Mouse (Mus musculus): ENCODE measurements at regions not wholly inside any gene's neighbourhood (a gene's known extent, or its start where the extent isn't known, plus 50 kb on each side); places are given as distances from the start of the nearest gene placed in this dataset. TPM values are rescaled to one million over a fixed set of nuclear protein-coding genes. Genes with fewer than 3 reads are reported as not detected.

DNA sequence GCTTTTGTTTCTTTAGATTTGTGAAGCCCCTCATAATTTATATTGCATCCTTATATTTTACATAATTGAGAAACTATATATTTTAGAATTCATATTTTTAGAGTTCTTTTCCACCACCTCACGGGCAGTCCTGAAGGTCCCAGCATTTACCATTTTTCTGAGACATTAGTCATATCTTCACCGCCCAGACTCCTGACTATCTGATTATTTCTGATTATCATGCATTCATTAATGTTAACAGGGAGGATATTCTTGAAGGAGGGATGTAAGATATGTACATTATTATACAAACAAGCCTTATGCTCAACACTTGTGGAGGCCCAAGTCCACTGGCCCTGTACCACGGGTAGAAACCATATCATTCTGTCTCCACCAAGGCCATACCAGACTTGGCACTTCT, 743.4 kb downstream of the Hace1 start:
- DNase-seq (ENCODE audit: low spot score in 2 of 2), result no peak

GRCm38 (mm10) chr10:46329052-46329451, 751.4 kb downstream of the Hace1 start:
- no peak for DNase-seq (ENCODE audit: low spot score in 2 of 2)

GRCm38 (mm10) chr10:46331599-46332283, 754.1 kb downstream of the Hace1 start:
- no peak for DNase-seq (ENCODE audit: low spot score in 2 of 2)

DNA sequence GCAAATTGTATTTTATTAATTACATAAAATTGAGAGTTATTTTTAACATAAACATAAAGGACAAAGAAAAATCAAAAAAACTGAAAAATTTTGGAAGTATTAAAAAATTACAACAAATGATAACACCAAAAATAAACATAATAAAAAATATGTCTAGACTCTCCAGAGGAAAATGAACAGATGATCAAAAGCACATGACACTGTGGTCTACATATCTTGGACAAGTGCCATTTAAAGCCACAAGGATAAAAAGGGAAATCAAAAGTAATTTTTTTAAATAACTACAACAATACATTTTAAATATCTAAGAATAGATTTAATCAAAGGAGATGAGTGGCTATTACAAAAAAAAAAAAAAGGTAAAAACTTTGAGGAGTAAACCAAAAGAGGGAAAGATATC, 755.6 kb downstream of the Hace1 start:
- DNase-seq (ENCODE audit: low spot score in 2 of 2), result no peak

- no peak for DNase-seq (ENCODE audit: low spot score in 2 of 2)
Observed at GRCm38 (mm10) chr10:46345315-46345714, 767.7 kb downstream of the Hace1 start.

- no peak for DNase-seq (ENCODE audit: low spot score in 2 of 2)
Observed at GRCm38 (mm10) chr10:46349613-46350012, 772.0 kb downstream of the Hace1 start.

DNA sequence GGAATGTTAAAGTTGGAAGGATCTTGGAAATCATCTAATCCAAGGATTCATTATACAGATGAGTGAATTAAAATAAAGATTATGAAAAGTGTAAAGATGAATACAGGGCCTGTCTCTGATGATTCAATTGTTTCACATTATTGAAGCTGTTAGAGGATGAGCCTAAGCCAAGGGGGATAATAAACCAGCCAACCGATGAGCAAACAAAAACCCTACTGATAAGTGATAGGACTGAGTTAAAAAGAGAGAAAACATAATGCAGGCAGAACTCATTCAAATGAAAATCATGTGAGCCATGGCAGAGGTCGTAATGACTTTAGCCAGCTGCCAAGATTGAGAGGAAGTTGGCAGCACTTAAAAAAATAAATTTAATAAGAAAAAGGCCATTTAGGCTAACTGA, 772.6 kb downstream of the Hace1 start:
- DNase-seq (ENCODE audit: low spot score in 2 of 2), result no peak

DNA sequence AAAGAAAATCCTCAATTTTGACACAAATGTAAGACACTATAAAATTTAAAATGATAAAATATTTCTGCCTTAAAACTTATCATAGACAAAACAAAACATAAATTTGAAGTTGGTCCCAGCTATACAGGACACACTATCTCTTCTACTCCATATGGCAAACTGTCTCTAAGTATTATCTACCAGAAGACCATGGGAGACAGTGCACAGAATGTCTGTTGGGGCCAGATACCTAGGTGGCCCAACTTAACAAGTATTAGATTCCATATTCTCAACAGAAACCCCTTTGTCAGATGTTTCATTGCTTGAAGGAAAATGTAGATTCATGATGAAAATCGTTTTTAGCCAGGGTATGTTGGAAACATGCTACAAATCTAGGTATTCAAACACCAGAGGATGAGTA, 779.1 kb downstream of the Hace1 start:
- DNase-seq (ENCODE audit: low spot score in 2 of 2), result no peak

DNA sequence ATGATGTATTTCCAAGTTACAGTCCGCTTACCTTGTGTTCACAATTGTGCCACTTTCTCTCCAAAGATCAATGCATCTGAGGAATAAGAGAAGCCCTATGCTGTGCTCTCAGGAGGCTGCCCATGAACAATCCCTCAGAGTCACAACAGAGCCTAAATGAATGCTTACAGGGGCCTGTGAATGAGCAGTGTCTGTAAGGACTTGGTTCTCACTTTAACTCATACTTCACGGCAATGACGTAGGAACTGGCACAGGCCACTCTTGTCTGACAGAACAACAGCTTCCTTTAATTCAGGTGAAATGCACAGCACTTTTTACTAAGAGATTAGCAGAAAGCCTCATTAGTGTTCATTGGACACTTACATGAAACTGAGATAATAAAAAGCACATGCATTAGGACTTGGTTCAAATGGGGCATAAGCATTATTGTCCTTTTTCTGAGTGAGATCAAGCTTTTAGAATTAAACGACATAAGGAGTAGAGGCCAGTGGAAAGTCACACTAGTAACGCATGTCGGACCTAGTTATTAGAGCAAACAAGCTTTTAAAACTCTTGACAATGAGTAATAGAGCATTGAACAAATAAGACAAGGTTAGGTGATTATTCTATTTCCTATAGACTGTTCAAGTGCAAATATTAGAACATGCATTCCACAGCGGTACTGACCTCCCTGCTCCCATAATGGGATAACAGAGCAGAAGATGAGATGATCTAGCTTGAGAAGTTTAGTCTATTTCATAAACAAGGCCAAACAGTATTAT, 796.3 kb downstream of the Hace1 start:
- DNase-seq (ENCODE audit: low spot score in 2 of 2), result no peak

- no peak for DNase-seq (ENCODE audit: low spot score in 2 of 2)
Observed at GRCm38 (mm10) chr10:46374646-46375045, 797.0 kb downstream of the Hace1 start.

- no peak for DNase-seq (ENCODE audit: low spot score in 2 of 2)
Observed at GRCm38 (mm10) chr10:46397089-46397488, 819.5 kb downstream of the Hace1 start.

DNA sequence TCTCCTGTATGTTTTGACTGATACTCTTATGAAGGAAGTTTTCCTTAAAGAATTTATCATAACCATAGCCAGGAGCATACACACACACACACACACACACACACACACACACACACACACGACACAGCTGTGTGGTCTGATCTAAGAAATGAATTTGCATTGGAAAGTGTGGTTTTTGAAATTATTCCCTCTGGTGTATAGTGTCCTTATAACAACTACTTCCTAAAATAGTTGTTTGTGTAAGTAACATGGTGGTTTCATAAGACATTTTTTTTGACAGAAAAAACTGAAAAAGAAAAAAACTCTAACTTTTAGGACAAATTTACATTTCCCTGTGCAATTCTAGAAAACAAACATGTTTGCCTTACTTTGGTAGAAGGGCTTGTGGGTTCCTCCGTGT, 826.3 kb downstream of the Hace1 start:
- DNase-seq (ENCODE audit: low spot score in 2 of 2), result no peak

Small RNA genes in the stretch of these regions (microRNA-seq; reads per million reads assigned to microRNA genes)
- not detected for gene Gm27410
